In the genomic region with DNA sequence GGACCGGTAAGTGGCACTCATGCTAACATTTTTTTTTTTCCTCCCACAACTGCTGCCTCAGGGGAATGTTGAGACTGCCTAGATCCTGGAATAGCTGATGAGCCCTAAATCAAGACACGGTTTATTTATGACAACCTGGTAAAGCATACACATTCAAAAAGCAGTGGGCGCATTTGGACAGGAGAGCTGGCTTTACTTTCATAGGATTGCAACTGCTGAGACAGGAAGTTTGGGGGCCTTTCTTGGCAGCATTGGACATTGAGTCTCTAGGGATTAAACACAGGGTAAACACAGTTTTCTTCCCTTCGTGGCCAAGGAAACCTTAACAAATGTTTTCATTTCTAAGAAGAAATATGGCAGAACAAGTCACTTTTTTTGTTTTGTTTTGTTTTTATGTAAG, we compare ENCODE assay signal across 15 mouse cellular contexts. TPM values are rescaled to one million over a fixed set of nuclear protein-coding genes. Genes with fewer than 3 reads are reported as not detected.
DNase-seq lines count a peak whose midpoint lies in the region; ATAC-seq and TF ChIP-seq lines count a peak whose summit lies in the region.
"Had no signal": no experiment of that assay in that cellular context is flagged by ENCODE, and none has a peak within 500 bp of the region (broad histone marks: within the 10 kb centered on the region; RNA-seq: fewer than 3 reads in every experiment).

No protein-coding gene starts in this region.

- TF ChIP-seq POLR2A in heart, adult 2 months (IDR thresholded peaks at IDR 0.05; ENCODE audit: insufficient read depth, low read depth, low read length) = no peak
- TF ChIP-seq POLR2A in lung, adult 2 months (IDR thresholded peaks at IDR 0.05; ENCODE audit: borderline replicate concordance, extremely low read depth, low read depth, low read length) = no peak

- peaks cover 5% of the 10 kb centered on the region for H3K4me1 ChIP-seq in heart, adult 2 months (ENCODE audit: control insufficient read depth, insufficient read depth, low read length)
- no peaks in the 10 kb centered on the region for H3K4me1 ChIP-seq in lung, postnatal 0 days (ENCODE audit: insufficient read depth, low read depth, low read length)
- no peaks in the 10 kb centered on the region for H3K4me1 ChIP-seq in lung, adult 2 months (ENCODE audit: control insufficient read depth, insufficient read depth, low read length)
- H3K4me1 ChIP-seq in kidney, postnatal 0 days (replicated peaks; ENCODE audit: insufficient read depth, low read length) = no peaks in the 10 kb centered on the region
- H3K4me1 ChIP-seq: forebrain, embryonic 15.5 days; midbrain, embryonic 15.5 days had no signal

- H3K27ac ChIP-seq in heart, adult 2 months = peak overlapping the region; percentile 62
- H3K27ac ChIP-seq in lung, postnatal 0 days (ENCODE audit: low read length) = no peak overlapping the region
- H3K27ac ChIP-seq in kidney, postnatal 0 days = peak overlapping the region; percentile 77
- H3K27ac ChIP-seq: forebrain, embryonic 15.5 days; liver, embryonic 14.5 days; midbrain, embryonic 15.5 days had no signal

- no peaks in the 10 kb centered on the region for H3K27me3 ChIP-seq in heart, adult 2 months (ENCODE audit: control insufficient read depth, insufficient read depth, low read length)
- H3K27me3 ChIP-seq in lung, postnatal 0 days (replicated peaks; ENCODE audit: insufficient read depth, low read length) = no peaks in the 10 kb centered on the region
- H3K27me3 ChIP-seq in kidney, postnatal 0 days (ENCODE audit: insufficient read depth, low read length) = no peaks in the 10 kb centered on the region
- H3K27me3 ChIP-seq: forebrain, embryonic 15.5 days; midbrain, embryonic 15.5 days; Patski had no signal

- no peak for ATAC-seq in lung, postnatal 0 days
- no peak for ATAC-seq in kidney, postnatal 0 days (replicated peaks; ENCODE audit: low FRiP score, low read depth)
- no peak for ATAC-seq in megakaryocyte, adult 5-6 weeks (ENCODE audit: poor library complexity, severe bottlenecking)
- ATAC-seq: CD4-positive, CD25-positive, alpha-beta regulatory T cell, adult 4 months; forebrain, embryonic 15.5 days; midbrain, embryonic 15.5 days; Patski had no signal

- H3K4me2 ChIP-seq in lung, postnatal 0 days (replicated peaks; ENCODE audit: low read depth, low read length) = no peak overlapping the region
- peak overlapping the region; percentile 13; the same call in 1 of the 2 replicates for H3K4me2 ChIP-seq in kidney, postnatal 0 days (ENCODE audit: low read length)
- H3K4me2 ChIP-seq: forebrain, embryonic 15.5 days; midbrain, embryonic 15.5 days had no signal

- no peak overlapping the region for H3K9ac ChIP-seq in heart, adult 2 months (ENCODE audit: low read depth, low read length)
- no peak overlapping the region for H3K9ac ChIP-seq in lung, postnatal 0 days (replicated peaks; ENCODE audit: low read depth)
- no peak overlapping the region for H3K9ac ChIP-seq in kidney, postnatal 0 days (ENCODE audit: low read depth, low read length)
- H3K9ac ChIP-seq: forebrain, embryonic 15.5 days; liver, embryonic 14.5 days; midbrain, embryonic 15.5 days had no signal

- no peaks in the 10 kb centered on the region for H3K9me3 ChIP-seq in lung, postnatal 0 days (ENCODE audit: low read length)
- H3K9me3 ChIP-seq in kidney, postnatal 0 days (replicated peaks; ENCODE audit: low read length) = no peaks in the 10 kb centered on the region
- H3K9me3 ChIP-seq: forebrain, embryonic 15.5 days; midbrain, embryonic 15.5 days had no signal

- 37% methylated on average over 4 of the region's 4 CpGs for WGBS in heart, adult 2 months
- WGBS in lung, postnatal 0 days = 46% methylated on average over 4 of the region's 4 CpGs
- 45% methylated on average over 4 of the region's 4 CpGs for WGBS in lung, adult 2 months
- WGBS in kidney, postnatal 0 days = 54% methylated on average over 4 of the region's 4 CpGs

- no peak for TF ChIP-seq EP300 in heart, adult 2 months (IDR thresholded peaks at IDR 0.05; ENCODE audit: insufficient read depth, low read depth, low read length)
- TF ChIP-seq EP300 in lung, postnatal 0 days (IDR thresholded peaks at IDR 0.05) = no peak

- intact Hi-C loops in heart, adult 2 months (cut with DNase I) = no loop called here
- intact Hi-C loops in heart, postnatal 25 days (cut with DNase I) = no loop called here

- H3K79me2 ChIP-seq in heart, adult 2 months (replicated peaks; ENCODE audit: control insufficient read depth, insufficient read depth, low read length) = no peaks in the 10 kb centered on the region

- no peak for TF ChIP-seq CTCF in heart, adult 2 months (IDR thresholded peaks at IDR 0.05)
- no peak for TF ChIP-seq CTCF in lung, postnatal 0 days (IDR thresholded peaks at IDR 0.05)
- TF ChIP-seq CTCF in lung, adult 2 months (IDR thresholded peaks at IDR 0.05; ENCODE audit: insufficient read depth, low read length) = no peak
- no peak for TF ChIP-seq CTCF in kidney, postnatal 0 days (IDR thresholded peaks at IDR 0.05; ENCODE audit: low read depth)

- no peak overlapping the region for H3K4me3 ChIP-seq in heart, adult 2 months
- H3K4me3 ChIP-seq in lung, postnatal 0 days (ENCODE audit: low read depth, low read length) = no peak overlapping the region
- no peak overlapping the region for H3K4me3 ChIP-seq in lung, adult 2 months (replicated peaks; ENCODE audit: extremely low read depth, low read depth, low read length)
- H3K4me3 ChIP-seq in kidney, postnatal 0 days (replicated peaks; ENCODE audit: low read depth, low read length) = no peak overlapping the region
- H3K4me3 ChIP-seq: forebrain, embryonic 15.5 days; midbrain, embryonic 15.5 days had no signal

- no peak for DNase-seq in heart, adult 2 months
- no peak for DNase-seq in heart, postnatal 25 days (ENCODE audit: low spot score)
- peak; percentile 58 for DNase-seq in lung, postnatal 0 days (ENCODE audit: low spot score)
- no peak for DNase-seq in lung, adult 2 months
- peak; percentile 90 for DNase-seq in kidney, postnatal 0 days (ENCODE audit: low spot score)
- DNase-seq in spleen, adult 18-20 months = no peak
- DNase-seq: adrenal gland, postnatal 14 days; cerebellum, adult 18-20 months; thymus, adult 2 months had no signal

- H3K36me3 ChIP-seq in heart, adult 2 months (ENCODE audit: control insufficient read depth, insufficient read depth, low read length) = peaks cover 2% of the 10 kb centered on the region; the same call in 1 of the 2 replicates
- H3K36me3 ChIP-seq in lung, postnatal 0 days (ENCODE audit: insufficient read depth, low read length) = 0 out of 2 replicates have a peak, but pooled peaks cover 6% of the 10 kb centered on the region
- peaks cover 19% of the 10 kb centered on the region for H3K36me3 ChIP-seq in kidney, postnatal 0 days (ENCODE audit: insufficient read depth, low read length)
- H3K36me3 ChIP-seq: forebrain, embryonic 15.5 days had no signal

RNA-seq across cellular contexts. Expression of a gene that starts 40.5 kb away (rescaled TPM):
- total RNA-seq in heart, adult 2 months (2021) = 1 to 10 TPM; 4.9 to 5.0 TPM
- polyA plus RNA-seq in heart, adult 2 months (2012; rRNA removed) = 0.86 and 1.1 TPM in 2 replicates
- total RNA-seq in heart, postnatal 25 days (2021) = 1 to 10 TPM; 6.1 to 6.6 TPM
- polyA plus RNA-seq in lung, postnatal 0 days (2015; fragmentation: Nextera tagmentation; extraction: Ambion mirVana) = 11.9 and 13.5 TPM in 2 replicates
- polyA plus RNA-seq in lung, adult 2 months (2012; rRNA removed) = 0.38 and 0.52 TPM in 2 replicates
- 36.8 and 38.3 TPM in 2 replicates for polyA plus RNA-seq in kidney, postnatal 0 days (2015; fragmentation: Nextera tagmentation; extraction: Ambion mirVana)
- 11.8 and 12.0 TPM in 2 replicates for total RNA-seq in megakaryocyte, adult 5-6 weeks (2015)
- 6.7 and 7.7 TPM in 2 replicates for total RNA-seq in megakaryocyte, adult 5-6 weeks (2017)

RNA-seq across cellular contexts. Expression of a gene that starts 40.9 kb away (rescaled TPM):
- 100 to 1,000 TPM; 203 to 234 TPM for total RNA-seq in heart, adult 2 months (2021)
- 157 and 238 TPM in 2 replicates for polyA plus RNA-seq in heart, adult 2 months (2012; rRNA removed)
- 100 to 1,000 TPM; 235 to 244 TPM for total RNA-seq in heart, postnatal 25 days (2021)
- 76.3 and 81.6 TPM in 2 replicates for polyA plus RNA-seq in lung, postnatal 0 days (2015; fragmentation: Nextera tagmentation; extraction: Ambion mirVana)
- polyA plus RNA-seq in lung, adult 2 months (2012; rRNA removed) = 31.4 and 45.2 TPM in 2 replicates
- polyA plus RNA-seq in kidney, postnatal 0 days (2015; fragmentation: Nextera tagmentation; extraction: Ambion mirVana) = 63.5 and 68.6 TPM in 2 replicates
- total RNA-seq in megakaryocyte, adult 5-6 weeks (2015) = 7.4 and 7.6 TPM in 2 replicates
- 11.6 and 12.8 TPM in 2 replicates for total RNA-seq in megakaryocyte, adult 5-6 weeks (2017)

Comparison
In these comparisons a context has a peak if more than half of its experiments do, and no peak if none do; other contexts are left out.
1. DNase-seq: peak in lung, postnatal 0 days (single experiment) and kidney, postnatal 0 days (single experiment); none in heart, adult 2 months (0 of 2), heart, postnatal 25 days (single experiment), lung, adult 2 months (single experiment) and spleen, adult 18-20 months (0 of 2).